Mouse (Mus musculus): ENCODE measurements around the gene Itgb7. TPM values are rescaled to one million over a fixed set of nuclear protein-coding genes. Genes with fewer than 3 reads are reported as not detected.

The Itgb7 gene
- 1.8 and 2.2 TPM in 2 replicates for polyA plus RNA-seq (2015; fragmentation: Nextera tagmentation; extraction: Ambion mirVana)

GRCm38 (mm10) chr15:102231748-102232147 is at the start of gene Itgb7:
TSS of gene Itgb7 (minus strand) at chr15:102231944.

GRCm38 (mm10) chr15:102279092-102279782 is 47.5 kb upstream of the Itgb7 start, which contains the start of gene Mfsd5:
TSS of gene Mfsd5 (plus strand) at chr15:102279454.

GRCm38 (mm10) chr15:102270274-102270960 is 38.7 kb upstream of the Itgb7 start, which contains the start of gene Gm9918:
TSS of gene Gm9918 (plus strand) at chr15:102270563.

GRCm38 (mm10) chr15:102257202-102258075 is 25.7 kb upstream of the Itgb7 start, which contains the start of gene Rarg:
TSS of gene Rarg (minus strand) at chr15:102257517.

GRCm38 (mm10) chr15:102204674-102205505 is 26.9 kb downstream of the Itgb7 start, which contains the start of gene Csad:
TSS of gene Csad (minus strand) at chr15:102204724.

GRCm38 (mm10) chr15:102202971-102203834 is 28.5 kb downstream of the Itgb7 start, which contains the start of gene Zfp740:
TSS of gene Zfp740 (plus strand) at chr15:102203249.

Other genes starting within 250 kb of the Itgb7 start
- gene Krt8, start 227.5 kb downstream of the Itgb7 start, polyA plus RNA-seq (2015; fragmentation: Nextera tagmentation; extraction: Ambion mirVana): 9.9 and 10.8 TPM in 2 replicates
- gene Krt18, start 203.8 kb downstream of the Itgb7 start, polyA plus RNA-seq (2015; fragmentation: Nextera tagmentation; extraction: Ambion mirVana): 5.0 and 6.7 TPM in 2 replicates
- gene Eif4b, start 158.2 kb downstream of the Itgb7 start, polyA plus RNA-seq (2015; fragmentation: Nextera tagmentation; extraction: Ambion mirVana): 49.4 and 56.1 TPM in 2 replicates
- 19.1 and 21.2 TPM in 2 replicates for gene Tns2, start 131.5 kb downstream of the Itgb7 start, polyA plus RNA-seq (2015; fragmentation: Nextera tagmentation; extraction: Ambion mirVana)
- 11.7 and 13.3 TPM in 2 replicates for gene Spryd3, start 95.7 kb downstream of the Itgb7 start, polyA plus RNA-seq (2015; fragmentation: Nextera tagmentation; extraction: Ambion mirVana)
- gene Igfbp6, start 87.6 kb downstream of the Itgb7 start, polyA plus RNA-seq (2015; fragmentation: Nextera tagmentation; extraction: Ambion mirVana): 60.7 and 79.8 TPM in 2 replicates
- 0.14 and 0.22 TPM in 2 replicates for gene Soat2, start 81.4 kb downstream of the Itgb7 start, polyA plus RNA-seq (2015; fragmentation: Nextera tagmentation; extraction: Ambion mirVana)
- gene Zfp740, start 28.7 kb downstream of the Itgb7 start, polyA plus RNA-seq (2015; fragmentation: Nextera tagmentation; extraction: Ambion mirVana): 25.8 and 26.2 TPM in 2 replicates
- 37.1 and 53.2 TPM in 2 replicates for gene Csad, start 27.2 kb downstream of the Itgb7 start, polyA plus RNA-seq (2015; fragmentation: Nextera tagmentation; extraction: Ambion mirVana)
- gene Rarg, start 25.6 kb upstream of the Itgb7 start, polyA plus RNA-seq (2015; fragmentation: Nextera tagmentation; extraction: Ambion mirVana): 8.4 and 11.5 TPM in 2 replicates
- 0.06 TPM in 1 of 2 replicates, not detected in the other for gene Gm9918, start 38.6 kb upstream of the Itgb7 start, polyA plus RNA-seq (2015; fragmentation: Nextera tagmentation; extraction: Ambion mirVana)
- 30.0 and 37.6 TPM in 2 replicates for gene Mfsd5, start 47.5 kb upstream of the Itgb7 start, polyA plus RNA-seq (2015; fragmentation: Nextera tagmentation; extraction: Ambion mirVana)
- 2.5 and 3.5 TPM in 2 replicates for gene Espl1, start 64.3 kb upstream of the Itgb7 start, polyA plus RNA-seq (2015; fragmentation: Nextera tagmentation; extraction: Ambion mirVana)
- 270 and 314 TPM in 2 replicates for gene Pfdn5, start 94.2 kb upstream of the Itgb7 start, polyA plus RNA-seq (2015; fragmentation: Nextera tagmentation; extraction: Ambion mirVana)
- 30.0 and 30.5 TPM in 2 replicates for gene Myg1, start 99.8 kb upstream of the Itgb7 start, polyA plus RNA-seq (2015; fragmentation: Nextera tagmentation; extraction: Ambion mirVana)
- gene Aaas, start 118.8 kb upstream of the Itgb7 start, polyA plus RNA-seq (2015; fragmentation: Nextera tagmentation; extraction: Ambion mirVana): 11.4 and 14.4 TPM in 2 replicates
- 0.13 and 0.35 TPM in 2 replicates for gene Sp7, start 135.2 kb upstream of the Itgb7 start, polyA plus RNA-seq (2015; fragmentation: Nextera tagmentation; extraction: Ambion mirVana)
- gene Sp1, start 174.2 kb upstream of the Itgb7 start, polyA plus RNA-seq (2015; fragmentation: Nextera tagmentation; extraction: Ambion mirVana): 3.3 and 4.0 TPM in 2 replicates
- 7.8 and 9.7 TPM in 2 replicates for gene Amhr2, start 213.4 kb upstream of the Itgb7 start, polyA plus RNA-seq (2015; fragmentation: Nextera tagmentation; extraction: Ambion mirVana)
- gene Prr13, start 227.1 kb upstream of the Itgb7 start, polyA plus RNA-seq (2015; fragmentation: Nextera tagmentation; extraction: Ambion mirVana): 36.5 and 44.9 TPM in 2 replicates
- gene Pcbp2, start 238.6 kb upstream of the Itgb7 start, polyA plus RNA-seq (2015; fragmentation: Nextera tagmentation; extraction: Ambion mirVana): 105 and 113 TPM in 2 replicates